Mouse (Mus musculus) heart, adult 2 months (tissue): ENCODE data around the gene Mphosph9. TPM values are rescaled to one million over a fixed set of nuclear protein-coding genes. Genes with fewer than 3 reads are reported as not detected.

Source experiments
- DNase-seq, 2 experiments: peaks; one replicate each; pipeline ENCODE4 v3.0.0; 2021
- H3K27ac ChIP-seq: fragments of 200-600 bp; 2 replicates; pipeline ENCODE4 v1.8.1; 2022
- H3K27me3 ChIP-seq: fragments of 200-500 bp; 2 replicates; pipeline ENCODE4 v1.6.1; 2012; ENCODE audit warnings: mild to moderate bottlenecking, low read length, inconsistent platforms, mixed read lengths; ENCODE audit not compliant: control insufficient read depth, insufficient read depth
- H3K36me3 ChIP-seq: fragments of 200-500 bp; 2 replicates; pipeline ENCODE4 v1.6.1; 2012; ENCODE audit warnings: low read length, inconsistent platforms; ENCODE audit not compliant: control insufficient read depth, insufficient read depth
- H3K4me1 ChIP-seq: fragments of 200-500 bp; 2 replicates; pipeline ENCODE4 v1.6.1; 2011; ENCODE audit warnings: low read length; ENCODE audit not compliant: control insufficient read depth, insufficient read depth
- H3K4me3 ChIP-seq: fragments of 200-600 bp; 2 replicates; pipeline ENCODE4 v1.8.1; 2022
- H3K79me2 ChIP-seq: fragments of 200-500 bp; replicated peaks from 2 replicates; pipeline ENCODE4 v1.6.1; 2012; ENCODE audit warnings: mild to moderate bottlenecking, inconsistent platforms, low read length, moderate library complexity, mixed read lengths; ENCODE audit not compliant: control insufficient read depth, insufficient read depth
- H3K9ac ChIP-seq: fragments of 200-500 bp; 2 replicates; pipeline ENCODE4 v1.6.1; 2012; ENCODE audit warnings: low read depth, mild to moderate bottlenecking, control low read depth, inconsistent platforms, low read length, mixed read lengths
- CTCF ChIP-seq: fragments of 200-600 bp; IDR thresholded peaks from 2 replicates; pipeline ENCODE4 v1.8.1; 2022; ENCODE audit warnings: antibody characterized with exemption, mild to moderate bottlenecking, moderate library complexity
- EP300 ChIP-seq: fragments of 200-500 bp; IDR thresholded peaks from 2 replicates; pipeline ENCODE4 v1.6.1; 2011; ENCODE audit warnings: low read depth, low read length, control low read depth; ENCODE audit not compliant: insufficient read depth
- POLR2A ChIP-seq: fragments of 200-500 bp; IDR thresholded peaks from 2 replicates; pipeline ENCODE4 v1.6.1; 2011; ENCODE audit warnings: mild to moderate bottlenecking, low read depth, low read length, control low read depth; ENCODE audit not compliant: insufficient read depth
- WGBS: fragments of 180-500 bp; shearing (Covaris S2); methylation state at CpG from one replicate; pipeline ENCODE4 v1.1.7; 2018; 5-methylcytosine and 5-hydroxymethylcytosine counted together
- intact Hi-C: fragments of 180-260 bp; cut with DNase I; formaldehyde crosslinking; loops from one replicate; pipeline ENCODE4 v1.15.1; 2025
- polyA plus RNA-seq: library from polyadenylated mRNA; depleted of rRNA; stranded (reverse); fragments of >200 nt; gene quantifications from 2 replicates; pipeline ENCODE4 v1.2.3, GENCODE M21; 2012
- total RNA-seq, 2 experiments: library from RNA; stranded (reverse); gene quantifications; 2 replicates each; pipeline ENCODE4 v1.2.3; 2021

Mphosph9 gene
- total and polyA plus RNA-seq, 3 experiments: 2.8 to 5.4 (median 4.4) TPM

- Histone ChIP-seq H3K9ac (no peak overlapping the region), H3K79me2 (no peaks in the 10 kb centered on the region), H3K27ac (no peak overlapping the region; the same call in 1 of the 2 replicates), H3K4me3 (no peak overlapping the region), H3K36me3 (peaks cover 9% of the 10 kb centered on the region), H3K27me3 (no peaks in the 10 kb centered on the region), H3K4me1 (peaks cover 56% of the 10 kb centered on the region)
- 83% methylated on average over 6 of the region's 6 CpGs for WGBS
- TF ChIP-seq POLR2A (no peak), CTCF (no peak), EP300 (no peak)
- intact Hi-C loops: no loop called here
- no peak for DNase-seq
Measured at GRCm38 (mm10) chr5:124216403-124216802, 111.4 kb downstream of the Mphosph9 start.

- H3K9ac ChIP-seq: no peak overlapping the region
Measured at GRCm38 (mm10) chr5:124215647-124216046, 112.1 kb downstream of the Mphosph9 start.

GRCm38 (mm10) chr5:124214516-124215145, 113.1 kb downstream of the Mphosph9 start:
- Histone ChIP-seq H3K36me3 (peaks cover 8% of the 10 kb centered on the region), H3K4me3 (no peak overlapping the region; the same call in 1 of the 2 replicates), H3K4me1 (peaks cover 57% of the 10 kb centered on the region), H3K27me3 (no peaks in the 10 kb centered on the region), H3K9ac (peak overlapping the region; percentile 24), H3K79me2 (no peaks in the 10 kb centered on the region), H3K27ac (peak overlapping the region; percentile 82)
- WGBS: 50% methylated on average over 14 of the region's 14 CpGs
- DNase-seq: no peak
- intact Hi-C loops: no loop called here
- TF ChIP-seq EP300: no peak
- no peak for TF ChIP-seq CTCF
- TF ChIP-seq POLR2A: 0 out of 2 replicates have a peak, but pooled peaks have one; percentile 10

More at GRCm38 (mm10) chr5:124215647-124216046, 112.1 kb downstream of the Mphosph9 start:
- intact Hi-C loops: no loop called here
- no peak for DNase-seq
- peak overlapping the region; percentile 82 for H3K27ac ChIP-seq
- H3K27me3 ChIP-seq: no peaks in the 10 kb centered on the region
- peaks cover 56% of the 10 kb centered on the region for H3K4me1 ChIP-seq
- H3K36me3 ChIP-seq: peaks cover 5% of the 10 kb centered on the region
- no peak for TF ChIP-seq POLR2A
- no peak for TF ChIP-seq EP300
- TF ChIP-seq CTCF: peak; percentile 31; the same call in 1 of the 2 replicates
- 55% methylated on average over 10 of the region's 10 CpGs for WGBS
- no peak overlapping the region for H3K4me3 ChIP-seq
- no peaks in the 10 kb centered on the region for H3K79me2 ChIP-seq

GRCm38 (mm10) chr5:124213588-124214469, 113.9 kb downstream of the Mphosph9 start:
- H3K36me3 ChIP-seq: peaks cover 8% of the 10 kb centered on the region
- H3K4me1 ChIP-seq: peaks cover 60% of the 10 kb centered on the region
- TF ChIP-seq CTCF (no peak), POLR2A (peak; percentile 79), EP300 (peak; percentile 98)
- no peaks in the 10 kb centered on the region for H3K79me2 ChIP-seq
- no peaks in the 10 kb centered on the region for H3K27me3 ChIP-seq
- peak overlapping the region; percentile 15 for H3K9ac ChIP-seq
- DNase-seq: peak; percentile 80 to 86
- intact Hi-C loops: no loop called here
- peak overlapping the region; percentile 82 for H3K27ac ChIP-seq
- H3K4me3 ChIP-seq: peak overlapping the region; percentile 24; the same call in 1 of the 2 replicates
- WGBS: 17% methylated on average over 13 of the region's 13 CpGs

- Histone ChIP-seq H3K9ac (no peak overlapping the region; the same call in 1 of the 2 replicates), H3K79me2 (no peaks in the 10 kb centered on the region), H3K27ac (peak overlapping the region; percentile 88), H3K4me1 (peaks cover 62% of the 10 kb centered on the region), H3K27me3 (no peaks in the 10 kb centered on the region), H3K36me3 (peaks cover 11% of the 10 kb centered on the region), H3K4me3 (no peak overlapping the region)
- DNase-seq: no peak
- intact Hi-C loops: no loop called here
- TF ChIP-seq POLR2A (no peak), CTCF (no peak), EP300 (no peak)
- 40% methylated on average over 2 of the region's 2 CpGs for WGBS
Measured at GRCm38 (mm10) chr5:124211669-124212068, 116.1 kb downstream of the Mphosph9 start.

- intact Hi-C loops: no loop called here
- H3K27me3 ChIP-seq: no peaks in the 10 kb centered on the region
- H3K79me2 ChIP-seq: no peaks in the 10 kb centered on the region
- H3K9ac ChIP-seq: peak overlapping the region; percentile 34
- no peak overlapping the region for H3K4me3 ChIP-seq
- WGBS: 32% methylated on average over 8 of the region's 8 CpGs
- peaks cover 63% of the 10 kb centered on the region for H3K4me1 ChIP-seq
- H3K36me3 ChIP-seq: peaks cover 11% of the 10 kb centered on the region
- DNase-seq: peak; percentile 70 to 83
- peak overlapping the region; percentile 88 for H3K27ac ChIP-seq
- TF ChIP-seq POLR2A (no peak; the same call in 1 of the 2 replicates), EP300 (no peak), CTCF (no peak)
Measured at GRCm38 (mm10) chr5:124211234-124211633, 116.5 kb downstream of the Mphosph9 start.
